Mouse (Mus musculus) thymus, adult 2 months (tissue): ENCODE results near the gene Cyp39a1.

Experiments
- CTCF ChIP-seq: fragments of 200-500 bp; IDR thresholded peaks from 2 replicates; pipeline ENCODE4 v1.5.1; 2012; ENCODE audit warnings: mild to moderate bottlenecking, control low read depth, low read length, moderate library complexity, borderline replicate concordance; ENCODE audit not compliant: control insufficient read depth, poor library complexity, insufficient read depth; ENCODE audit errors: extremely low read depth
- POLR2A ChIP-seq: fragments of 200-500 bp; IDR thresholded peaks from 2 replicates; pipeline ENCODE4 v1.6.1; 2012; ENCODE audit warnings: mild to moderate bottlenecking, low read length, control low read depth, moderate library complexity; ENCODE audit not compliant: control insufficient read depth, poor library complexity, insufficient read depth; ENCODE audit errors: extremely low read depth

DNA sequence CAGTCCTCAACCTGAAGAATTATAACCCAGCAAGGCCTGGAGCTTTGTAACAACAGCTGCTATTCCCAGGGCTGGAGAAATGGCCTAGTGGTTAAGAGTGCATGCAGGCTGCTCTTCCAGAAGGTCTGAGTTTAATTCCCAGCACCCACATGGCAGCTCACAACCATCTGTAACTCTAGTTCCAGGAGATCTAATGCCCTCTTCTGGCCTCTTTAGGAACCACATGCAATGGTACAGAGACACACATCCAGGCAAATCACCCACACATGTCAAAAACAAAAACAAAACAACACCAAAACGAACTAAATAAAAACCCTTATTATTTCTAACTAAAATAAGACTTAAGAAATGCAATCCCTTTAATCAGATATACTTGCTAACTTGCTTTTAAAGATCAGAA is 26.4 kb upstream of the Cyp39a1 start:
- TF ChIP-seq CTCF (no peak), POLR2A (no peak)
